Mouse (Mus musculus) megakaryocyte-erythroid progenitor cell, adult 5-6 weeks (primary cell): ENCODE data around the gene 1110008P14Rik. TPM values are rescaled to one million over a fixed set of nuclear protein-coding genes. Genes with fewer than 3 reads are reported as not detected.

Experiments
- total RNA-seq, 2 experiments: library from RNA; stranded (forward) in 1 of 2; stranded (reverse) in 1 of 2; fragments of 200-1000, 215-1000 nt in 1 of 2; fragments of >200 nt in 1 of 2; fragmentation: Nextera tagmentation in 1 of 2; gene quantifications; 2 replicates each; pipeline ENCODE4 v1.2.3; 2014 to 2017

Gene 1110008P14Rik
- total RNA-seq, 2 experiments from 2014 or later, result 18.7 to 41.0 TPM

Other genes starting within 250 kb of the 1110008P14Rik start
- gene Prrc2b, start 230.9 kb downstream of the 1110008P14Rik start, total RNA-seq (2014; fragmentation: Nextera tagmentation), result 58.3 and 63.5 TPM in 2 replicates
- gene Prrc2b, start 230.9 kb downstream of the 1110008P14Rik start, total RNA-seq (2017), result 13.9 and 20.1 TPM in 2 replicates
- 57.6 and 57.7 TPM in 2 replicates for gene Pomt1, start 145.3 kb downstream of the 1110008P14Rik start, total RNA-seq (2014; fragmentation: Nextera tagmentation)
- 27.4 and 29.8 TPM in 2 replicates for gene Pomt1, start 145.3 kb downstream of the 1110008P14Rik start, total RNA-seq (2017)
- gene Uck1, start 121.8 kb downstream of the 1110008P14Rik start, total RNA-seq (2014; fragmentation: Nextera tagmentation), result 47.2 and 72.7 TPM in 2 replicates
- 21.5 and 21.9 TPM in 2 replicates for gene Uck1, start 121.8 kb downstream of the 1110008P14Rik start, total RNA-seq (2017)
- 34.8 and 39.0 TPM in 2 replicates for gene Golga2, start 94.6 kb downstream of the 1110008P14Rik start, total RNA-seq (2014; fragmentation: Nextera tagmentation)
- 41.6 and 44.5 TPM in 2 replicates for gene Golga2, start 94.6 kb downstream of the 1110008P14Rik start, total RNA-seq (2017)
- 309 and 320 TPM in 2 replicates for gene Swi5, start 93.9 kb downstream of the 1110008P14Rik start, total RNA-seq (2014; fragmentation: Nextera tagmentation)
- 438 and 550 TPM in 2 replicates for gene Swi5, start 93.9 kb downstream of the 1110008P14Rik start, total RNA-seq (2017)
- gene Ciz1, start 29.6 kb downstream of the 1110008P14Rik start, total RNA-seq (2014; fragmentation: Nextera tagmentation), result 140 and 155 TPM in 2 replicates
- 41.0 and 87.4 TPM in 2 replicates for gene Ciz1, start 29.6 kb downstream of the 1110008P14Rik start, total RNA-seq (2017)
- not detected in 2 replicates for gene Dnm1, start 28.6 kb downstream of the 1110008P14Rik start, total RNA-seq (2014; fragmentation: Nextera tagmentation)
- not detected in 2 replicates for gene Dnm1, start 28.6 kb downstream of the 1110008P14Rik start, total RNA-seq (2017)
- gene Lcn2, start 6.3 kb upstream of the 1110008P14Rik start, total RNA-seq (2014; fragmentation: Nextera tagmentation), result 98.8 TPM in 1 of 2 replicates, not detected in the other
- gene Lcn2, start 6.3 kb upstream of the 1110008P14Rik start, total RNA-seq (2017), result 4.9 and 19.5 TPM in 2 replicates
- gene Ptges2, start 14.0 kb upstream of the 1110008P14Rik start, total RNA-seq (2014; fragmentation: Nextera tagmentation), result 10.3 and 11.2 TPM in 2 replicates
- 14.4 and 18.4 TPM in 2 replicates for gene Ptges2, start 14.0 kb upstream of the 1110008P14Rik start, total RNA-seq (2017)
- 3.6 and 4.1 TPM in 2 replicates for gene Naif1, start 68.5 kb upstream of the 1110008P14Rik start, total RNA-seq (2014; fragmentation: Nextera tagmentation)
- 2.7 and 3.0 TPM in 2 replicates for gene Naif1, start 68.5 kb upstream of the 1110008P14Rik start, total RNA-seq (2017)
- gene Slc25a25, start 69.5 kb upstream of the 1110008P14Rik start, total RNA-seq (2014; fragmentation: Nextera tagmentation), result 9.5 and 12.2 TPM in 2 replicates
- 4.0 and 34.6 TPM in 2 replicates for gene Slc25a25, start 69.5 kb upstream of the 1110008P14Rik start, total RNA-seq (2017)
- gene Fam102a, start 153.4 kb upstream of the 1110008P14Rik start, total RNA-seq (2014; fragmentation: Nextera tagmentation), result 1.5 and 2.9 TPM in 2 replicates
- 0.34 and 2.3 TPM in 2 replicates for gene Fam102a, start 153.4 kb upstream of the 1110008P14Rik start, total RNA-seq (2017)
- 94.2 and 108 TPM in 2 replicates for gene Dpm2, start 188.9 kb upstream of the 1110008P14Rik start, total RNA-seq (2014; fragmentation: Nextera tagmentation)
- 33.0 and 38.5 TPM in 2 replicates for gene Dpm2, start 188.9 kb upstream of the 1110008P14Rik start, total RNA-seq (2017)
- gene Pip5kl1, start 192.9 kb upstream of the 1110008P14Rik start, total RNA-seq (2014; fragmentation: Nextera tagmentation), result not detected in 2 replicates
- 0.23 TPM in 1 of 2 replicates, not detected in the other for gene Pip5kl1, start 192.9 kb upstream of the 1110008P14Rik start, total RNA-seq (2017)
- gene 9430097D07Rik, start 193.7 kb upstream of the 1110008P14Rik start, total RNA-seq (2014; fragmentation: Nextera tagmentation), result not detected in 2 replicates
- gene 9430097D07Rik, start 193.7 kb upstream of the 1110008P14Rik start, total RNA-seq (2017), result 0.75 TPM in 1 of 2 replicates, not detected in the other
- 21.5 and 29.8 TPM in 2 replicates for gene St6galnac4, start 205.2 kb upstream of the 1110008P14Rik start, total RNA-seq (2014; fragmentation: Nextera tagmentation)
- 22.3 and 22.7 TPM in 2 replicates for gene St6galnac4, start 205.2 kb upstream of the 1110008P14Rik start, total RNA-seq (2017)
- 13.8 and 19.1 TPM in 2 replicates for gene St6galnac6, start 217.8 kb upstream of the 1110008P14Rik start, total RNA-seq (2014; fragmentation: Nextera tagmentation)
- gene St6galnac6, start 217.8 kb upstream of the 1110008P14Rik start, total RNA-seq (2017), result 6.5 and 12.9 TPM in 2 replicates
- 1.7 and 2.4 TPM in 2 replicates for gene Ak1, start 239.8 kb upstream of the 1110008P14Rik start, total RNA-seq (2014; fragmentation: Nextera tagmentation)
- 1.2 and 8.0 TPM in 2 replicates for gene Ak1, start 239.8 kb upstream of the 1110008P14Rik start, total RNA-seq (2017)